Mouse (Mus musculus): Measurements from ENCODE around the gene Rpap2. TPM values are rescaled to one million over a fixed set of nuclear protein-coding genes. Genes with fewer than 3 reads are reported as not detected.

Rpap2 gene
- polyA plus RNA-seq, 1 experiment from 2014 or later, result 21.9 TPM

Other genes starting within 250 kb of the Rpap2 start
- gene Ephx4, start 194.6 kb upstream of the Rpap2 start, polyA plus RNA-seq (2015; fragmentation: Nextera tagmentation; extraction: Ambion mirVana), result 2.7 and 3.3 TPM in 2 replicates
- not detected in 2 replicates for gene Lpcat2b, start 165.8 kb upstream of the Rpap2 start, polyA plus RNA-seq (2015; fragmentation: Nextera tagmentation; extraction: Ambion mirVana)
- 17.5 and 19.3 TPM in 2 replicates for gene Btbd8, start 159.4 kb upstream of the Rpap2 start, polyA plus RNA-seq (2015; fragmentation: Nextera tagmentation; extraction: Ambion mirVana)
- gene Gm42669, start 89.8 kb upstream of the Rpap2 start, polyA plus RNA-seq (2015; fragmentation: Nextera tagmentation; extraction: Ambion mirVana), result 0.41 and 0.54 TPM in 2 replicates
- 0.18 and 0.29 TPM in 2 replicates for gene 1700028K03Rik, start 62.7 kb upstream of the Rpap2 start, polyA plus RNA-seq (2015; fragmentation: Nextera tagmentation; extraction: Ambion mirVana)
- 30.2 and 32.9 TPM in 2 replicates for gene Glmn, start 515 bp downstream of the Rpap2 start, polyA plus RNA-seq (2015; fragmentation: Nextera tagmentation; extraction: Ambion mirVana)
- gene Gfi1, start 128.7 kb downstream of the Rpap2 start, polyA plus RNA-seq (2015; fragmentation: Nextera tagmentation; extraction: Ambion mirVana), result not detected in 2 replicates
- 0.16 and 0.17 TPM in 2 replicates for gene Ube2d2b, start 232.7 kb downstream of the Rpap2 start, polyA plus RNA-seq (2015; fragmentation: Nextera tagmentation; extraction: Ambion mirVana)